Mouse (Mus musculus) forebrain, embryonic 10.5 days (tissue): Measurements from ENCODE around the gene Mlst8. TPM values are rescaled to one million over a fixed set of nuclear protein-coding genes. Genes with fewer than 3 reads are reported as not detected.

Source experiments
- DNase-seq: peaks from one replicate; pipeline ENCODE4 v3.0.0-alpha.2; 2017; ENCODE audit warnings: low spot score; ENCODE audit errors: extremely low spot score
- H3K27ac ChIP-seq: fragments of 300-500 bp; sonication (generic); 2 replicates; pipeline ENCODE4 v1.5.1; 2016; ENCODE audit warnings: mild to moderate bottlenecking
- H3K27me3 ChIP-seq: fragments of 300-500 bp; sonication (generic); 2 replicates; pipeline ENCODE4 v1.6.1; 2016; ENCODE audit warnings: mild to moderate bottlenecking; ENCODE audit not compliant: poor library complexity, severe bottlenecking
- H3K36me3 ChIP-seq: fragments of 300-500 bp; sonication (generic); replicated peaks from 2 replicates; pipeline ENCODE4 v1.6.1; 2016; ENCODE audit warnings: mild to moderate bottlenecking, moderate library complexity
- H3K4me1 ChIP-seq: fragments of 300-500 bp; sonication (generic); 2 replicates; pipeline ENCODE4 v1.6.1; 2016
- H3K4me3 ChIP-seq: fragments of 300-500 bp; sonication (generic); 2 replicates; pipeline ENCODE4 v1.5.1; 2016; ENCODE audit warnings: mild to moderate bottlenecking, moderate library complexity
- H3K9me3 ChIP-seq: fragments of 300-500 bp; sonication (generic); 2 replicates; pipeline ENCODE4 v1.6.1; 2016; ENCODE audit warnings: mild to moderate bottlenecking, moderate library complexity
- WGBS: fragments of 180-500 bp; shearing (Covaris S2); methylation state at CpG from one replicate; pipeline ENCODE4 v1.1.7; 2016; 5-methylcytosine and 5-hydroxymethylcytosine counted together
- polyA plus RNA-seq: library from polyadenylated mRNA; unstranded; fragments of >200 nt; fragmentation: Nextera tagmentation; extraction: Ambion mirVana; gene quantifications from 2 replicates; pipeline ENCODE4 v1.2.1, GENCODE M21; 2016

The Mlst8 gene
- 36.8 and 40.0 TPM in 2 replicates for polyA plus RNA-seq

GRCm38 (mm10) chr17:24478663-24479380 is at the start of gene Mlst8:
Gene Mlst8 (minus strand): TSS chr17:24479078.
- peaks cover 40% of the 10 kb centered on the region for H3K36me3 ChIP-seq
- H3K4me1 ChIP-seq, result peaks cover 32% of the 10 kb centered on the region
- peak within 1 kb of the TSS; percentile 98 for H3K27ac ChIP-seq
- no peaks in the 10 kb centered on the region for H3K9me3 ChIP-seq
- H3K27me3 ChIP-seq, result no peaks in the 10 kb centered on the region
- peak within 1 kb of the TSS; percentile 82 for H3K4me3 ChIP-seq
- peak; percentile 98 for DNase-seq
- WGBS, result under 1% methylated on average over 48 of the region's 48 CpGs

- H3K27ac ChIP-seq, result peak overlapping the region; percentile 92
- peak overlapping the region; percentile 83 for H3K4me3 ChIP-seq
- peaks cover 70% of the 10 kb centered on the region for H3K4me1 ChIP-seq
- peaks cover 46% of the 10 kb centered on the region for H3K36me3 ChIP-seq
- no peak for DNase-seq
- H3K27me3 ChIP-seq, result no peaks in the 10 kb centered on the region
- under 1% methylated on average over 8 of the region's 8 CpGs for WGBS
- H3K9me3 ChIP-seq, result no peaks in the 10 kb centered on the region
These were observed 49.7 kb upstream of the Mlst8 start for GRCm38 (mm10) chr17:24528560-24528918.

GRCm38 (mm10) chr17:24527723-24528559 is 49.1 kb upstream of the Mlst8 start, which contains the start of gene Traf7:
Gene Traf7 (minus strand): TSS chr17:24527938.
- H3K4me1 ChIP-seq, result peaks cover 64% of the 10 kb centered on the region
- peak within 1 kb of the TSS; percentile 83 for H3K4me3 ChIP-seq
- no peaks in the 10 kb centered on the region for H3K9me3 ChIP-seq
- peak; percentile 92 for DNase-seq
- peaks cover 52% of the 10 kb centered on the region for H3K36me3 ChIP-seq
- peak within 1 kb of the TSS; percentile 92 for H3K27ac ChIP-seq
- whole genome bisulfite sequencing, result under 1% methylated on average over 40 of the region's 40 CpGs
- H3K27me3 ChIP-seq, result no peaks in the 10 kb centered on the region

- no peaks in the 10 kb centered on the region for H3K27me3 ChIP-seq
- peaks cover 58% of the 10 kb centered on the region for H3K4me1 ChIP-seq
- H3K4me3 ChIP-seq, result peak overlapping the region; percentile 83
- DNase-seq, result no peak
- peaks cover 56% of the 10 kb centered on the region for H3K36me3 ChIP-seq
- under 1% methylated on average over 19 of the region's 19 CpGs for WGBS
- H3K9me3 ChIP-seq, result no peaks in the 10 kb centered on the region
- peak overlapping the region; percentile 92 for H3K27ac ChIP-seq
These were observed 48.4 kb upstream of the Mlst8 start for GRCm38 (mm10) chr17:24527315-24527714.

- Histone ChIP-seq H3K27me3 (no peaks in the 10 kb centered on the region), H3K36me3 (peaks cover 59% of the 10 kb centered on the region), H3K27ac (no peak overlapping the region), H3K4me1 (peaks cover 32% of the 10 kb centered on the region), H3K9me3 (no peaks in the 10 kb centered on the region), H3K4me3 (no peak overlapping the region)
- WGBS, result 92% methylated on average over 2 of the region's 2 CpGs
- DNase-seq, result no peak
These were observed 45.9 kb upstream of the Mlst8 start for GRCm38 (mm10) chr17:24524734-24525133.

- Histone ChIP-seq H3K27me3 (no peaks in the 10 kb centered on the region), H3K36me3 (peaks cover 86% of the 10 kb centered on the region), H3K4me3 (no peak overlapping the region), H3K4me1 (0 out of 2 replicates have a peak, but pooled peaks cover 5% of the 10 kb centered on the region), H3K9me3 (no peaks in the 10 kb centered on the region), H3K27ac (no peak overlapping the region)
- 90% methylated on average over 4 of the region's 4 CpGs for WGBS
- no peak for DNase-seq
These were observed 41.6 kb upstream of the Mlst8 start for GRCm38 (mm10) chr17:24520450-24520849.

GRCm38 (mm10) chr17:24514270-24515257 is 35.7 kb upstream of the Mlst8 start:
- Histone ChIP-seq H3K36me3 (peaks cover 99% of the 10 kb centered on the region), H3K9me3 (no peaks in the 10 kb centered on the region), H3K27ac (0 out of 2 replicates have a peak overlapping the region, but pooled peaks have one; percentile 51), H3K4me1 (no peaks in the 10 kb centered on the region), H3K27me3 (no peaks in the 10 kb centered on the region), H3K4me3 (no peak overlapping the region)
- DNase-seq, result no peak
- 91% methylated on average over 24 of the region's 24 CpGs for WGBS

- Histone ChIP-seq H3K4me1 (no peaks in the 10 kb centered on the region), H3K27me3 (no peaks in the 10 kb centered on the region), H3K9me3 (no peaks in the 10 kb centered on the region), H3K36me3 (peaks cover 100% of the 10 kb centered on the region), H3K4me3 (no peak overlapping the region), H3K27ac (no peak overlapping the region)
- 72% methylated on average over 5 of the region's 5 CpGs for WGBS
- no peak for DNase-seq
These were observed 34.7 kb upstream of the Mlst8 start for GRCm38 (mm10) chr17:24513609-24514008.

- H3K4me1 ChIP-seq, result peaks cover 16% of the 10 kb centered on the region
- no peak for DNase-seq
- H3K27me3 ChIP-seq, result peaks cover 20% of the 10 kb centered on the region
- no peak overlapping the region for H3K27ac ChIP-seq
- H3K4me3 ChIP-seq, result no peak overlapping the region
- no peaks in the 10 kb centered on the region for H3K9me3 ChIP-seq
- 89% methylated on average over 12 of the region's 12 CpGs for WGBS
- peaks cover 93% of the 10 kb centered on the region for H3K36me3 ChIP-seq
These were observed 29.1 kb upstream of the Mlst8 start for GRCm38 (mm10) chr17:24507806-24508460.

- 45% methylated on average over 19 of the region's 19 CpGs for WGBS
- no peaks in the 10 kb centered on the region for H3K9me3 ChIP-seq
- no peak for DNase-seq
- H3K27ac ChIP-seq, result no peak overlapping the region
- H3K36me3 ChIP-seq, result peaks cover 93% of the 10 kb centered on the region
- H3K4me3 ChIP-seq, result no peak overlapping the region
- peaks cover 20% of the 10 kb centered on the region for H3K27me3 ChIP-seq
- H3K4me1 ChIP-seq, result peaks cover 16% of the 10 kb centered on the region
These were observed 28.3 kb upstream of the Mlst8 start for GRCm38 (mm10) chr17:24507129-24507664.

GRCm38 (mm10) chr17:24506332-24507070 is 27.6 kb upstream of the Mlst8 start:
- H3K36me3 ChIP-seq, result peaks cover 93% of the 10 kb centered on the region
- DNase-seq, result no peak
- H3K4me3 ChIP-seq, result 0 out of 2 replicates have a peak overlapping the region, but pooled peaks have one; percentile 11
- H3K4me1 ChIP-seq, result peaks cover 16% of the 10 kb centered on the region
- peaks cover 20% of the 10 kb centered on the region for H3K27me3 ChIP-seq
- H3K27ac ChIP-seq, result no peak overlapping the region
- WGBS, result 34% methylated on average over 36 of the region's 36 CpGs
- no peaks in the 10 kb centered on the region for H3K9me3 ChIP-seq
